Mouse (Mus musculus) small intestine, adult 2 months (tissue): Measurements from ENCODE around the gene Eef1akmt3.
"Not testable (repeated sequence)": the region's sequence is repeated elsewhere in the genome, so short reads cannot be mapped to it uniquely, and the experiment has no call there.

Experiments
- CTCF ChIP-seq: fragments of 200-500 bp; IDR thresholded peaks from 2 replicates; pipeline ENCODE4 v1.5.1; 2012; ENCODE audit warnings: low read depth, mild to moderate bottlenecking, control low read depth, inconsistent platforms, low read length, moderate library complexity, mixed read lengths; ENCODE audit not compliant: insufficient replicate concordance, insufficient read length; ENCODE audit errors: extremely low read depth
- POLR2A ChIP-seq: fragments of 200-500 bp; IDR thresholded peaks from 2 replicates; pipeline ENCODE4 v1.6.1; 2012; ENCODE audit warnings: low read depth, mild to moderate bottlenecking, control low read depth, inconsistent platforms, low read length, moderate library complexity

DNA sequence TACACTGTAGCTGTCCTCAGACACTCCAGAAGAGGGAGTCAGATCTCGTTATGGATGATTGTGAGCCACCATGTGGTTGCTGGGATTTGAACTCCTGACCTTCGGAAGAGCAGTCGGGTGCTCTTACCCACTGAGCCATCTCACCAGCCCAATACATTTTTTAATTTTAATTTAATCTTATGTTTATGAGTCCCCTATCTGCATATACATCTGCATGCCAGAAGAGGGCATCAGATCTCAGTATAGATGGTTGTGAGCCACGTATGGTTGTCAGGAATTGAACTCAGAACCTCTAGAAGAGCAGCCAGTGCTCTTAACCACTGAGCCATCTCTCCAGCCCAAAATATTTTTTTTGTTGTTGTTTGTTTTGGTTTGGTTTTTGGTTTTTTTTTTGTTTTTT lies 31.0 kb upstream of the Eef1akmt3 start:
- TF ChIP-seq CTCF, POLR2A: not testable (repeated sequence)
